Mouse (Mus musculus): Measurements from ENCODE around the gene Padi6.

The Padi6 gene

GRCm38 (mm10) chr4:140709111-140709510 is 33.3 kb downstream of the Padi6 start:
- no peak for DNase-seq (ENCODE audit: extremely low spot score, low spot score)

DNA sequence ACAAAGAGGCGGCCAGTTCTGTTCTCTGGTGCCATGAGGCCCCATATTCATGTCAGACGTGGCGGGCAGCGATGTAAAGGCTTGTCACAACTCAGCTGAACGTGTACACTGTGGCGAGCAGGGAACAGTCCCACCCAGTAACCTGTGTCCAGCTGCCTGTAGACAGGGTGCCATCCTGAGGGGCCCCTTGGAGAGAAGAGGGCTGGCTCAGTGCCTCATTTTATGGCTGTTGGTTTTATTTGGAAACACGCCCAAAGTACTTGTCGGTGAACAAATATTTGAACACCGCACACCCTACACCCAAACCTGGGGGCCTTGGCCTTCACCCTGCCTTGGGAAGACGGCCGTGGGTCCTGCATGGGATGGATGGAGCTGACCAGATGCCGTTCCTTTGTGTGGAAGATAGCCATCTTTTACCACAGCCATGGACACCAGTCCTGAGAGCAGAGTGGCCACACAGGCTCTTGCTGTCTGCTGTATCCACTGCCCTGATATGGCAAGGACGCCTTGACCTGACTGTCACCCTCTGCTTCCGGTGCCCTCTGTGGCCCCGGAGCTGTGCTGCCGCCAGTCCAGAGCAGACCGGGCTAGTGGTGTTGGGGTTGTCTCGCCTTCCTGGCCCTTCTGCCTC is 34.0 kb downstream of the Padi6 start:
- DNase-seq (ENCODE audit: extremely low spot score, low spot score) = no peak

DNA sequence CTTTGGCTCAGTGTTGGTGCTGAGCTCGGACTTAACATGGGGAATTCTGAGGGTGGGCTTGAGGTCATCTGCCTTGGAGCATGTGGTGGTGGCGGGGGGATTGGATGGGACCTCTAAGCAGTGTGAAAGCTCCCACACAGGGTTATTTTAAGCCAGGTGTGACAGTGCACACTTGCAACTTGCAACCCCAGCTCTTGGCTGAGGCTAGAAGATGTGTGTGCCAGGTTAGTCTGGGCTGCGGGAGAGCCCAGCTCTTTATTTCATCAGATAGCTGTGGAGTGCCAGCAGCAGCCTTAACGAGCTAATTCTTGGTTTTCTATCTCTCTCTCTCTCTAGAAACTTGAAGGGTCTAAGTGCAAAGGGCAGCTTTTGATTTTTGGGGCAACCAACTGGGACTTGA is 34.8 kb downstream of the Padi6 start:
- no peak for DNase-seq (ENCODE audit: extremely low spot score, low spot score)

DNA sequence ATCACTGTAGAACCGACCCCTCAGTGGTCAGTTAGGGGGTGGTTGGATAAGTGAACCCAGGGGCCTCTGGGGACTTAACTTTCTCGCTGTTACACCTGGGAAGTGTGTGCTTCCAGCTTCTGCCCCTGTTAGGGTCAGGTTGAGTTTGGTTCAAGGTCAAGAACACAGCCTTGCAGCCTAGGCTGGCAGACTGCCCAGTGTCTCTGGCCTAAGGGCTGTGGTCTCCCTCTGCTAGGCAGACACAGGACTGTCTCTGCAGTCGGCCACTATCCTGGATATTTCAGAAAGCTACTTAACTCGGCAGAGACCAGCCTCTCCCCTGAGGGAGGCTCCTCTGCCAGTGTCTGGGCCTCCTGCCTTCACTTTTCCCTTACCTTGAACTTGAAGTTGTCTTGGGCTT is 38.3 kb downstream of the Padi6 start:
- DNase-seq (ENCODE audit: extremely low spot score, low spot score) = no peak

- no peak for DNase-seq (ENCODE audit: extremely low spot score, low spot score)
Measured at GRCm38 (mm10) chr4:140703636-140704035, 38.8 kb downstream of the Padi6 start.

GRCm38 (mm10) chr4:140702611-140703327 is 39.7 kb downstream of the Padi6 start:
- DNase-seq (ENCODE audit: extremely low spot score, low spot score) = peak; percentile 86

GRCm38 (mm10) chr4:140701716-140702561 is 40.5 kb downstream of the Padi6 start:
- DNase-seq (ENCODE audit: extremely low spot score, low spot score) = peak; percentile 67

GRCm38 (mm10) chr4:140701049-140701715 is 41.3 kb downstream of the Padi6 start:
- peak; percentile 87 for DNase-seq (ENCODE audit: extremely low spot score, low spot score)

GRCm38 (mm10) chr4:140700269-140701018 is 42.0 kb downstream of the Padi6 start, which contains the start of gene Rcc2:
Rcc2 (plus strand) TSS chr4:140700541.
- no peak for DNase-seq (ENCODE audit: extremely low spot score, low spot score)

- peak; percentile 44 for DNase-seq (ENCODE audit: extremely low spot score, low spot score)
Measured at GRCm38 (mm10) chr4:140699441-140700127, 42.9 kb downstream of the Padi6 start.

GRCm38 (mm10) chr4:140695675-140696585 is 46.5 kb downstream of the Padi6 start:
- DNase-seq (ENCODE audit: extremely low spot score, low spot score) = no peak

- no peak for DNase-seq (ENCODE audit: extremely low spot score, low spot score)
Measured at GRCm38 (mm10) chr4:140695146-140695545, 47.3 kb downstream of the Padi6 start.

- no peak for DNase-seq (ENCODE audit: extremely low spot score, low spot score)
Measured at GRCm38 (mm10) chr4:140694551-140695060, 47.8 kb downstream of the Padi6 start.

DNA sequence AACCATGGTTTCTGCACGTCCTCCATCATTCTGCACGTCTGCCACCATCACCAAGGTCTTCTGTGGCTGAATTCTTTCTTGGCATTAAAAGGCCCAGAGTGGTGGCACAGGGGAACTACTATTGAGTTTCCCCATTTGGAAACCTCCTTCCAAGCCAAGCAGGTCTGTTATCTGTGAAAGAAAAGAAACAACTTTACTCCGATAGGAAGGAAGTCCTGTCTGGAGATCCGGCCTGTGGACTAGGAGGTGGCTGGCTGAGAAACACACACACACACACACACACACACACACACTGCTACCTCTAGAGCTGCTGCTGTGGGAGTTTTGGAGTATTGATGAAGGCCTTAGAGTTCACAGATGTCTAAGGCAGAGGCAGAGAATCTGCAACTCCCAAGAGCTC is 48.9 kb downstream of the Padi6 start:
- no peak for DNase-seq (ENCODE audit: extremely low spot score, low spot score)

GRCm38 (mm10) chr4:140691481-140691880 is 51.0 kb downstream of the Padi6 start:
- DNase-seq (ENCODE audit: extremely low spot score, low spot score) = no peak

GRCm38 (mm10) chr4:140689873-140690655 is 52.4 kb downstream of the Padi6 start:
- DNase-seq (ENCODE audit: extremely low spot score, low spot score) = no peak

DNA sequence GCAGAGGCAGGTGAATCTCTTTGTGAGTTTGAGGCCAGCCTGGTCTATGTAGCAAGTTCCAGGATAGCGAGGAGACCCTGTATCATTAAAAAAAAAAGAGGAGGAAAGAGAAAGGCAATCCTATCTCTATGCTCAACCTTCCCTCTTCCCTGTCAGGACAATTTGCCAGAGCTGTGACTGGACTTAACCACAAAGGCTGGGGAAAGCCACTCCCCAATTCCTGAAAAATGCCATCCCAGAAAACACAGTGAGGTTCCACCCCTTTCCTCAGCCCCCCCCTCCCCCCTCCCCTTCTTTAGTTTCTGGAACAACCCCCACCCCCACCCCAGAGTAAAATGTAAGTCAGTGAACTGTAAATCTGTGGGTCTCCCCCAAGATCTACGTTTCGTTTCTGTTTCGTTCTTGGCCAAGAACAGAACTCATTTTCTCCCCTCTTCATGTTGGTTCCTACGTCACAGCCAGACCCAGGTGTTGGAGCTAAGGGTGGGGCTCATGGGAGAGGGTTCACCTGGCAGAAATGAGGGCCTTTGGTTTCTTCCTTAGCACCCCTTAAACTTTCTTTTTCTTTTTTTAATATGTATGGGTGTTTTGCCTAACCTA is 53.5 kb downstream of the Padi6 start:
- DNase-seq (ENCODE audit: extremely low spot score, low spot score) = no peak

All from neural tube, embryonic 10.5 days (tissue).